Mouse (Mus musculus) cerebellum, adult 2 months (tissue): Measurements from ENCODE around the gene Tram2.

Experiments used
- CTCF ChIP-seq: fragments of 200-500 bp; IDR thresholded peaks from 2 replicates; pipeline ENCODE4 v1.5.1; 2011; ENCODE audit warnings: low read depth, mild to moderate bottlenecking, control low read depth, low read length, moderate library complexity, borderline replicate concordance; ENCODE audit not compliant: insufficient read depth
- POLR2A ChIP-seq: fragments of 200-500 bp; IDR thresholded peaks from 2 replicates; pipeline ENCODE4 v1.6.1; 2011; ENCODE audit warnings: low read length, control low read depth, borderline replicate concordance; ENCODE audit not compliant: insufficient read depth

DNA sequence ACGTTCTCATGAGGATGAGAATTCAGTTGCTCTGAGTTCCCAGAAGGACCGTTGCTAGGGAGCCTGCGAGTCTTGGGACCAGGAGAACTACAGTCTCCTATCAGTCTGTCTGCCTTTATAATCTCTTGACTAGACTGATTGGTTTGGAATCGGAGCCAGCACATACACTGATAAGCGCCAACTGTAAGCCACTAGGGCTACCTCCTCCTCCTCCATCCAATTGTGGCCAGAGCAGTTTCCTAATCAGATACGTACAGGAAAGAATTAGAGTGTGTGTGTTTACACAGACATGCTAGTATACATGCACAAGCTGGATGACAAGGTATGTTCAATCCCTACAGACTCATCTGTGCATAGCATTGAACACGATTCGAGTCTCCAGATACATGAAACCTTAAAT is 30.6 kb downstream of the Tram2 start:
- no peak for TF ChIP-seq CTCF
- no peak for TF ChIP-seq POLR2A
